Mouse (Mus musculus) G1E (cell line): ENCODE data around the gene Rab43.

Experiments used
- CTCF ChIP-seq: IDR thresholded peaks from 2 replicates; pipeline ENCODE4 v1.5.1; 2012; ENCODE audit warnings: low read depth, low read length, inconsistent platforms, mixed read lengths
- POLR2AphosphoS5 ChIP-seq: IDR thresholded peaks from 2 replicates; pipeline ENCODE4 v1.6.1; 2012; ENCODE audit warnings: low read depth, low read length, inconsistent platforms; ENCODE audit not compliant: insufficient replicate concordance
- TAL1 ChIP-seq: conservative IDR thresholded peaks from 2 replicates; pipeline ENCODE4 v1.6.1; 2012; ENCODE audit warnings: low read depth, low read length, inconsistent platforms, mixed read lengths

- TF ChIP-seq POLR2AphosphoS5 (no peak), CTCF (no peak), TAL1 (peak; percentile 96)
Observed at GRCm38 (mm10) chr6:87775588-87776245, 36.2 kb downstream of the Rab43 start.
